Mouse (Mus musculus): ENCODE measurements at regions not wholly inside any gene's neighbourhood (a gene's known extent, or its start where the extent isn't known, plus 50 kb on each side); places are given as distances from the start of the nearest gene placed in this dataset.

DNA sequence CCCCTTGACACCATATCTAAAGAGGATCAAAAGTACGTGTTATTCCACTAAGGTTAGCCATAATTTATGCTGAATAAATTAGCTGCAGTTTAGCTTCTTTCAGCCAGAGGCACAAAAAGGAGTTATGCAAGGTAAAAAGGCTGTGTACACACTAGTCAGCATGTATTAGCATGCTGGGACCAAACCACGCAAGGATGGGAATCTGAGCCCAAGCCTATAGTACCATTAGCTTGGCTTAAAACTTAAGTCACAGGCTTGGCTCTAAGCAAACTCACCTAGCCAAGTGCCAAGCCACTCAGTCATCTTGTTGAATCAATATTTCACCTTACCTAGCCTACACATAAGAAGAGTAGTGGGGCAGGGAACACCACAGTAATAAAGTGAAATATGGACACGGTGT lies 339.9 kb upstream of the Arid1b start:
- no peak for ATAC-seq (ENCODE audit: insufficient number of reproducible peaks, low FRiP score, low TSS enrichment, low read depth)

DNA sequence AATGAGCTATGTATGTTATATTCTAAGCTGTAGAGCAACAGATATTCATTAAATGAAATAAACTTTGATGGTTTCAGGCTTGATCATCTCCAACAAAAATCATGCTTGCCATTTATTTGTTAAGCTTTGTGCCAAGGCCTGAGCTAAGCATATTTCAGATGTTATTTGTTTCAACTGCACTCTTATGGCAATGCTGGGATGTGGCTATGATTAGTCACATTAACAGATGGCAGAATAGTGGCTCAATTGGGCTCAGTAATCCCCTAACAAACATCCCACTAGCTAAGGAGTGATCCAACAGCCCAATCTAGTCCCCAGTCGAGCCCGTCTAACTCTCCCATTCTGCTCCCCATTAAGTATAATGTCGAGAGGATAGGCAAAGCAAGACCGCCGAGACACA lies 332.1 kb upstream of the Arid1b start:
- no peaks in the 10 kb centered on the region for H3K27me3 ChIP-seq

More for the DNA sequence above, 339.9 kb upstream of the Arid1b start:
- no peak overlapping the region for H3K9ac ChIP-seq
- no peak overlapping the region for H3K4me3 ChIP-seq
- H3K4me1 ChIP-seq: no peaks in the 10 kb centered on the region
- H3K36me3 ChIP-seq: no peaks in the 10 kb centered on the region
- no peaks in the 10 kb centered on the region for H3K9me3 ChIP-seq
- WGBS: 67% methylated on average over 3 of the region's 3 CpGs
- H3K27me3 ChIP-seq: no peaks in the 10 kb centered on the region
- H3K27ac ChIP-seq: no peak overlapping the region
- H3K4me2 ChIP-seq: no peak overlapping the region

DNA sequence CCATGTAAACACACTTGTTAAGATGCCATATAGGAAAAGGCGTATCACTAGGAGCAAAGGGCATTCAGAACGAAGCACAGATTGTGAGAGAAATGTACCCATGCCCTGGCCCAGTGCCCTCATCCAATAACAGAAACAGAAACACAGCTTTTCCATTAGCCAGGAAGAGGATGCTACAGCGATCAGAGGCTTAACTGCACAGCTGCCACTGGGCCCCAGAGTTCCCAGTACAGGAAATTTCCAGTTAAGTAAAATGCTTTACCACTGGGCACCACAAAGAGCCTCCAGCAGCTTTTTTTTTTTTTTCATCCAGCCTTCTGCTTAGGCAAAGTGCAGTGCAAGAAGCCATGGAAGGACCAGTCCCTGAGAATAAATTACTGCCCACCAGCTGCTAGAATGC lies 325.6 kb upstream of the Arid1b start:
- H3K36me3 ChIP-seq: no peaks in the 10 kb centered on the region
- 66% methylated on average over 3 of the region's 3 CpGs for WGBS
- no peak overlapping the region for H3K4me2 ChIP-seq

More for the DNA sequence above, 332.1 kb upstream of the Arid1b start:
- 87% methylated on average over 5 of the region's 5 CpGs for WGBS
- Histone ChIP-seq H3K9me3 (no peaks in the 10 kb centered on the region), H3K4me3 (no peak overlapping the region), H3K9ac (no peak overlapping the region), H3K36me3 (no peaks in the 10 kb centered on the region), H3K4me2 (no peak overlapping the region), H3K27ac (no peak overlapping the region), H3K4me1 (no peaks in the 10 kb centered on the region)
- no peak for ATAC-seq (ENCODE audit: insufficient number of reproducible peaks, low FRiP score, low TSS enrichment, low read depth)

DNA sequence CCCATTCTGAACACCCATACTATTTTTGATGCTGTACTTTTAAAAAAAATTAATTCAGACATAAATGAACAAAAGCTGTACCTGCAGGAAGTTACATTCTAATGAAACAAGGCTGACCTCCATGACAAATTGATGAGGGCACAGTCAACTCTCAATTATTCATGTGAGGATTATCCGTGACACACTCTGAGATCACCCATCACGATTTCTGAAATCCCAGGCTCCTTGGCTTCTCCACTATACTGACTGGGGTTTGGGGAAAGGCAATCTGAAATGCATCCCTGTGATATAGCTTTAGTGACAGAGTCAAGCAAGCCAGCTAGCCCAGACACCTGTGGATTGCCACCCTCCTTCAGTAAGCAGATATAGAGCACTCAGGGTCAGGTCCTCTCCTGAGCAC lies 320.9 kb upstream of the Arid1b start:
- no peak for ATAC-seq (ENCODE audit: insufficient number of reproducible peaks, low FRiP score, low TSS enrichment, low read depth)
- H3K9ac ChIP-seq: no peak overlapping the region
- no peak overlapping the region for H3K4me3 ChIP-seq
- no peaks in the 10 kb centered on the region for H3K27me3 ChIP-seq
- no peak overlapping the region for H3K27ac ChIP-seq
- WGBS: 81% methylated on average over 2 of the region's 2 CpGs
- no peak overlapping the region for H3K4me2 ChIP-seq
- no peaks in the 10 kb centered on the region for H3K9me3 ChIP-seq
- H3K4me1 ChIP-seq: no peaks in the 10 kb centered on the region
- no peaks in the 10 kb centered on the region for H3K36me3 ChIP-seq

More for the DNA sequence above, 325.6 kb upstream of the Arid1b start:
- Histone ChIP-seq H3K27ac (no peak overlapping the region), H3K9ac (no peak overlapping the region), H3K27me3 (no peaks in the 10 kb centered on the region), H3K4me1 (no peaks in the 10 kb centered on the region), H3K4me3 (no peak overlapping the region), H3K9me3 (no peaks in the 10 kb centered on the region)
- ATAC-seq (ENCODE audit: insufficient number of reproducible peaks, low FRiP score, low TSS enrichment, low read depth): no peak

DNA sequence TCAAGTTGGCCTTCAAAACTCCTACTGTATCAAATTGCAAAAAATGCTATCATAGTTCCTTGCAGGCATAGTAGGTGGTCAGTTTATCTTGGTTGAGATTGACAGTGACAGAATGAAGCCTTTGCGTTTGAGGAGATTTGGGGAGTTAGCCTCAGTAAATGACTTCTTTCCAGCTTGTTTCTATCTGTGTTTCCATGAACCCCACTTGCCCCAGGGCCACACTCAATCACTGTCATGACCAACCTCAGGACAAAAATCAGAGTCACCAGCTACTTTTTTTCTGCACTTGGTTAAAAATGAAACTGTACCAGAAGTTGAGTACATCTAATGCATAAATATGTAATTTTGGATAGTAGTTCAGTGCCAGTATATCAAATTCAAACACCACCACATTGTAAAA lies 287.7 kb upstream of the Arid1b start:
- no peaks in the 10 kb centered on the region for H3K4me1 ChIP-seq
- no peaks in the 10 kb centered on the region for H3K36me3 ChIP-seq
- no peak overlapping the region for H3K4me2 ChIP-seq
- ATAC-seq (ENCODE audit: insufficient number of reproducible peaks, low FRiP score, low TSS enrichment, low read depth): no peak
- no peak overlapping the region for H3K4me3 ChIP-seq
- 85% methylated on average over 1 of the region's 1 CpGs for WGBS
- no peak overlapping the region for H3K27ac ChIP-seq
- H3K27me3 ChIP-seq: no peaks in the 10 kb centered on the region
- no peak overlapping the region for H3K9ac ChIP-seq
- H3K9me3 ChIP-seq: no peaks in the 10 kb centered on the region

DNA sequence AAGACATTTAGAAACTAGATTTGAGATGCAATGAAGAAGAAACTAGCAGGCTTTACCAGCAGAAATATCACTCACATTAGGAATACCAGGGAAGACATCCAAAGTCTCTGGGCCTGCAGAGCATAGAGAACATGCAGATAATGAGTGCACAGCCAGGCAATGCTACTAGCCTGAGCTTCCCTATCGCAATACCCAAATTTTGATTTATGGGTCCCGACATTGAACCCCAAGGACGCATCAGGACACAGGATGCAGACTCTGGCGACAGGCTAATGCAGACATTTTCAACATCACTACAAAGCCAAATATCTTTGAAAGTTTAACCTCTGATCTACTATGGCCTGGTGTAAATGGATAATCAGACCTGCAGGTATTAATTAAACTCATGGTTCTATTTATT lies 273.1 kb upstream of the Arid1b start:
- Histone ChIP-seq H3K27ac (no peak overlapping the region), H3K4me2 (no peak overlapping the region), H3K27me3 (no peaks in the 10 kb centered on the region), H3K9ac (no peak overlapping the region), H3K4me3 (no peak overlapping the region), H3K36me3 (no peaks in the 10 kb centered on the region), H3K9me3 (no peaks in the 10 kb centered on the region), H3K4me1 (no peaks in the 10 kb centered on the region)
- 88% methylated on average over 4 of the region's 4 CpGs for WGBS
- no peak for ATAC-seq (ENCODE audit: insufficient number of reproducible peaks, low FRiP score, low TSS enrichment, low read depth)

DNA sequence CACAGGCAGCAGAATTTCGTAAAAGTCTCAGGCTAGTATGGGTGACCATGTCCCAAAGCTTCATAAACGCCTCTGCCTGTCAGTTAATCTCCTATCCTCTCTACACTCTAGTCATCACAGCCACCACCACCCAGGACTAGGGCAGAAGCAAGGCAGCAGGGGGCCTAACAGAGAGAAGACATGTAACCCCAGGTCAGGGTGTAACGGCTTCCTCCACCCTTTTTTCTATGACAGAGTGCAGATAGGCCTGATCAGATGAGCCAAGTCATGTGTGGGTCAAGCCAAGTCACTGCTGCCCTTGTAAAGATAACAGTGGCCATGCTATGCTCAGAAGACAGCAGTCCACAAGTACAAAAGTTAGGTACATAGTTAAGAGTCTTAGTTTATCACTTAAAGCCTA lies 270.1 kb upstream of the Arid1b start:
- ATAC-seq (ENCODE audit: insufficient number of reproducible peaks, low FRiP score, low TSS enrichment, low read depth): no peak
- H3K9ac ChIP-seq: no peak overlapping the region
- no peak overlapping the region for H3K4me2 ChIP-seq
- H3K4me3 ChIP-seq: no peak overlapping the region
- H3K27ac ChIP-seq: no peak overlapping the region
- H3K27me3 ChIP-seq: no peaks in the 10 kb centered on the region
- 79% methylated on average over 3 of the region's 3 CpGs for WGBS
- H3K9me3 ChIP-seq: no peaks in the 10 kb centered on the region
- no peaks in the 10 kb centered on the region for H3K4me1 ChIP-seq
- H3K36me3 ChIP-seq: no peaks in the 10 kb centered on the region

DNA sequence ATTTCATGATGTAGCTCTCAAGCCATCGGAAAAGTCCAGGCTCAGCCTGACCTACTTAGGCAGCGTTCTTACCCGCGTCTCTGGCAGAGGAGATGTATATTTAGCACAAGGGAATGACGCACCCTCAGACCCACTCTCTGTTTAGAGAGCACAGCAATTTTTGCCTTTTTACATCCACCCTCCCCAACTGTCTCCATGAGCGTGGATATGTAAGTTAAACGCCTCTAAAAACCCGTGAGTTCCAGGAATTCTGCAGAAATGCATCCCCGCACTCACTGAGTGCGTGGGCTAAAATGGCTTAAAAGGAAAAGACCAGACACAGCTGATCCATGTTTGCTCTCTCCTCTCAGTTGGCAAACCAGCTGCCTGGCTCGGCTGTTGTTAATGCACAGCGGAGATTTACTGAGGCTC lies 267.8 kb upstream of the Arid1b start:
- Histone ChIP-seq H3K27me3 (no peaks in the 10 kb centered on the region), H3K36me3 (no peaks in the 10 kb centered on the region), H3K4me2 (no peak overlapping the region), H3K4me3 (no peak overlapping the region), H3K9ac (no peak overlapping the region), H3K4me1 (no peaks in the 10 kb centered on the region), H3K9me3 (no peaks in the 10 kb centered on the region), H3K27ac (no peak overlapping the region)
- WGBS: 58% methylated on average over 12 of the region's 12 CpGs
- no peak for ATAC-seq (ENCODE audit: insufficient number of reproducible peaks, low FRiP score, low TSS enrichment, low read depth)

DNA sequence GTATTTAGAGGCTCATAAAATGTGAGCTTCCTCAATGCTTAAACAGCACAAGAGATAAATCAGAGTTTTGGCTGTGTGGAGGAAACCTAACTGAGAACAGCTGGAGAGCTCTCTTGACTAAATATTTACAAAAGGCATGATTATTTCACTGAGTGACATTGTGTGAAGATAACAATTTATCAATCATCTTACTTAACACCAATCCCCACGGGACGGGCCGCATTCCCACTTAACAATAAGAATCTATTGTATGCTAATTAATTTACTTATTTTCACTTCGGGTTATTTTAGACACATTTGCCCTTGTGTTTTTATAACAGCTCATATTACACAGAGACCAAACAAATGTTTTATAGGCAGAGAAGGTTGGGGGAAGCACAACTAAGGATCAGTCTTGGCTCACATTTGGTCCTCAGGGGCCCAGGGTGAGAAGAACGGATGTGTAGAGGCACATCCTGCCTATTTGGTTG lies 259.7 kb upstream of the Arid1b start:
- no peak for ATAC-seq (ENCODE audit: insufficient number of reproducible peaks, low FRiP score, low TSS enrichment, low read depth)
- Histone ChIP-seq H3K4me1 (peaks cover 6% of the 10 kb centered on the region), H3K9me3 (no peaks in the 10 kb centered on the region), H3K4me3 (no peak overlapping the region), H3K4me2 (no peak overlapping the region), H3K27me3 (no peaks in the 10 kb centered on the region), H3K27ac (no peak overlapping the region), H3K36me3 (no peaks in the 10 kb centered on the region), H3K9ac (no peak overlapping the region)
- WGBS: 46% methylated on average over 5 of the region's 5 CpGs

DNA sequence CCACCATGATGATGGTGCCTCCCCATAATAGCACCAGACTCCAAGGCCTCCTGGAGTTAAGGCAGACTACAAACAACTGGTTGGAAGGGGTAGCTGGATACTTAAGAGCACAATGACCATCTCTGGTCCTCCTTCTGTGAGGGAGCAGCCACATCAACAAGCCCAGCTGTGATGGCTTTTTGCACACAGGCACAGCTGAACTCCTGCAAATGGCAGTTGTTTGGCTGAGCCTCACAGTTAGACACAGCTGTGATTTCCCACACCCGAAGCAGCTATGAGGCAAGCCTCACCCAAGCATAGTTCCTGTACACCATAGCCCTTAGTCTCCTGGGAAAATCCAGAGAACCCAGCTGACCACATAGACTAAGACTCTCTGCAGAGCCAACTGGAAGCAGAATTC lies 258.9 kb upstream of the Arid1b start:
- ATAC-seq (ENCODE audit: insufficient number of reproducible peaks, low FRiP score, low TSS enrichment, low read depth): no peak
- WGBS: 49% methylated on average over 1 of the region's 1 CpGs

DNA sequence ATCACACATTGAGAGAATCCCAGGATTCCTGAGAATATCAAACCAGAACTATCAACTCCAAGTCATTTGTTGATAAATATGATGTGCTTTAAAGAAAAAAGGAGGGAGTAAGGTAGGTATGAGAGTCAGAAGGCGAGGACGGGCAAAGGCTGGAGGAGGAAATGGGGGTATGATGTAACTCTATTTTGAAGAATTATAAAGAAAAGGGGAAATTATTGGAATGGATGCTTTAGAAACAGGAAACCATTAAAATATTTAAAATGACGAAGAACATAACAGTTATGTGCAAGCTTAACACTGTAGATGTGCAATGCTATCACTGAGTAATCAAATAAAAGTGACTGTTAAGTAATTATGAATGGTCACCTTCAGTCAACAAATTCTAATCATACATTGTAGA lies 257.4 kb upstream of the Arid1b start:
- ATAC-seq (ENCODE audit: insufficient number of reproducible peaks, low FRiP score, low TSS enrichment, low read depth): no peak
- WGBS: 80% methylated on average over 3 of the region's 3 CpGs
- Histone ChIP-seq H3K4me3 (no peak overlapping the region), H3K9me3 (no peaks in the 10 kb centered on the region), H3K27me3 (no peaks in the 10 kb centered on the region), H3K27ac (no peak overlapping the region), H3K4me1 (peaks cover 6% of the 10 kb centered on the region), H3K9ac (no peak overlapping the region), H3K4me2 (no peak overlapping the region), H3K36me3 (no peaks in the 10 kb centered on the region)

More for the DNA sequence above, 258.9 kb upstream of the Arid1b start:
- Histone ChIP-seq H3K36me3 (no peaks in the 10 kb centered on the region), H3K9me3 (no peaks in the 10 kb centered on the region), H3K4me3 (no peak overlapping the region), H3K4me2 (no peak overlapping the region), H3K27ac (no peak overlapping the region), H3K27me3 (no peaks in the 10 kb centered on the region), H3K9ac (no peak overlapping the region), H3K4me1 (peaks cover 6% of the 10 kb centered on the region)

DNA sequence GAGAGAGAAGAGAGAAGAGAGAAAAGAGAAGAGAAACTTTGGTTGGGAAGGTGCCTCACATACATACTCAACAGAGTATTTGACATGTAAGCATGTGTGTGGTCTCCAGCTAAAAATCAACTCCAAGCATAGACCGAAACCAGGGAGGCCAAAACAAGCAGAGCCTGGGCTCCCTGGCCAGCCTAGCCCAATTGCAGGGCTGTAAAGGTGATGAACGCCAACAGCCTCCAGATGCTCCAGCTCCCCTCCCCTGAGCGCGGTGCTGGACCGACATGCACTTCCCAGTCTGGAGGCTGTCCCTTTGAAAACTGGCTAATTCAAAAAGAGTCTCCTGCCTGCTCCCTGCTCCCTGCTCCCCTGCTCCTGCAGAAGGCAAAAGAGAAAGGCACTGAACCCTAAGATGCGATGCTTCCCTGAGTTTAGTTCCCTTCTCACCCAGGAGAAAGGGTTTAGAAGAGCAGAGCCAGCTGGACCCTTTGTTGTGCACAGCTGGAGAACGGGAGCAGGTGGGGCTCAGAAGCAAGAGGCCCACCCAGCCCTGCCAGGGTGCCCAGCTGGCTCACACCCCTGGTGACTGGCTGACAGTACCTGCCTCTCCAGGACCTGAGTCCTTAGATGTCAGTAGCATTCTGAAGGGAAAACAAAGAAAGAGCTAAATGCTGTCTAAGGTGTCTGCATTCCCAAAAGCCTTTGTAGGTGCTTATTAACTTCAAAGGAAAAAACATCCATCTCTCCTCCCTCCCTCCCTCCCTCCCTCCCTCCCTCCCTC lies 255.2 kb upstream of the Arid1b start:
- no peak for ATAC-seq (ENCODE audit: insufficient number of reproducible peaks, low FRiP score, low TSS enrichment, low read depth)
- Histone ChIP-seq H3K27ac (no peak overlapping the region), H3K36me3 (no peaks in the 10 kb centered on the region), H3K9me3 (no peaks in the 10 kb centered on the region), H3K4me3 (no peak overlapping the region), H3K9ac (no peak overlapping the region), H3K4me2 (no peak overlapping the region), H3K27me3 (no peaks in the 10 kb centered on the region), H3K4me1 (peaks cover 6% of the 10 kb centered on the region)
- 9% methylated on average over 7 of the region's 7 CpGs for WGBS

DNA sequence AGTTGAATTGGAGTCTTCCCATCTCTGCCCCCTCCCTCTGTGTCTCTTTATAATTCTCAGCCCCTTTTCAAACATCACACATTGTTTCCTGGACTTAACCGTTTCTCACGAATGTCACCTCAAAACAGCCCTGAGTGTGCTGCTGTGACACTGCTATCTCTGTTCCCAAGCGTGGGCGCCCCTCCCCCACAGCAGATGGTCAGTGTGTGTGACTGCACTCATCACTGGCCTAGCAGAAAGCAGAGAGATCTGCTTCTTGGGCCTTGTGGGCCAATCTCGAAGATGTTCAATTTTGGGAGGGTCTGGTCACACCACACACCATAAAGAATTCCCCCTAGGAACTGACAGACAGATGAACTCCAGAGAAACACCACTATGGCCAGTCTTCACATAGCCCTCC lies 253.3 kb upstream of the Arid1b start:
- Histone ChIP-seq H3K4me2 (no peak overlapping the region), H3K4me1 (peaks cover 6% of the 10 kb centered on the region), H3K36me3 (no peaks in the 10 kb centered on the region), H3K9me3 (no peaks in the 10 kb centered on the region), H3K27ac (no peak overlapping the region), H3K27me3 (no peaks in the 10 kb centered on the region), H3K9ac (no peak overlapping the region), H3K4me3 (no peak overlapping the region)
- no peak for ATAC-seq (ENCODE audit: insufficient number of reproducible peaks, low FRiP score, low TSS enrichment, low read depth)
- WGBS: 43% methylated on average over 5 of the region's 5 CpGs
